Mouse (Mus musculus): ENCODE measurements around the gene Zfp866. TPM values are rescaled to one million over a fixed set of nuclear protein-coding genes. Genes with fewer than 3 reads are reported as not detected.
A peak's percentile ranks its signal among the peaks of the same experiment; 100 is the strongest.

Gene Zfp866
- polyA plus RNA-seq, 1 experiment from 2014 or later: 35.2 TPM

DNA sequence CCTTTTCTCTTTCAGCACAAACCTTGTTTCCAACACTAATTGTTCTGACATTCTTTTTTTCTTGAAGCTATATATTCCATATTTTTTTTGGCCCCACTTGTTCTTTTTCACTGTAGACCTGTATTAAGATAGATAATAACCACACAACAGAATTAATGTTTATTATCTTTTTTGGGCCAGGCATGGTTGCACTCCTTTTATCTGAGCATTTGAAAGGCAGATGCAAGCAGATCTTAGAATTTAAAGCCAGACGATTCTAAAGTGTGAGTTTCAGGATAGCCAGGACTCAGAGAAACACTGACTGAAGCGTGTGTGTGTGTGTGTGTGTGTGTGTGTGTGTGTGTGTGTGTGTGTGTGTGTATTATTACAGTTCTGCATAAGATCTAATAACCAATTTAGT, 38.5 kb downstream of the Zfp866 start:
- Histone ChIP-seq H3K27me3 (ENCODE audit: low read depth, poor library complexity, severe bottlenecking) (no peaks in the 10 kb centered on the region), H3K9me3 (replicated peaks) (no peaks in the 10 kb centered on the region), H3K36me3 (peaks cover 33% of the 10 kb centered on the region), H3K4me3 (no peak overlapping the region), H3K27ac (replicated peaks) (no peak overlapping the region), H3K4me1 (peaks cover 13% of the 10 kb centered on the region)
- DNase-seq (ENCODE audit: low spot score): no peak
- WGBS: 87% methylated on average over 2 of the region's 2 CpGs

DNA sequence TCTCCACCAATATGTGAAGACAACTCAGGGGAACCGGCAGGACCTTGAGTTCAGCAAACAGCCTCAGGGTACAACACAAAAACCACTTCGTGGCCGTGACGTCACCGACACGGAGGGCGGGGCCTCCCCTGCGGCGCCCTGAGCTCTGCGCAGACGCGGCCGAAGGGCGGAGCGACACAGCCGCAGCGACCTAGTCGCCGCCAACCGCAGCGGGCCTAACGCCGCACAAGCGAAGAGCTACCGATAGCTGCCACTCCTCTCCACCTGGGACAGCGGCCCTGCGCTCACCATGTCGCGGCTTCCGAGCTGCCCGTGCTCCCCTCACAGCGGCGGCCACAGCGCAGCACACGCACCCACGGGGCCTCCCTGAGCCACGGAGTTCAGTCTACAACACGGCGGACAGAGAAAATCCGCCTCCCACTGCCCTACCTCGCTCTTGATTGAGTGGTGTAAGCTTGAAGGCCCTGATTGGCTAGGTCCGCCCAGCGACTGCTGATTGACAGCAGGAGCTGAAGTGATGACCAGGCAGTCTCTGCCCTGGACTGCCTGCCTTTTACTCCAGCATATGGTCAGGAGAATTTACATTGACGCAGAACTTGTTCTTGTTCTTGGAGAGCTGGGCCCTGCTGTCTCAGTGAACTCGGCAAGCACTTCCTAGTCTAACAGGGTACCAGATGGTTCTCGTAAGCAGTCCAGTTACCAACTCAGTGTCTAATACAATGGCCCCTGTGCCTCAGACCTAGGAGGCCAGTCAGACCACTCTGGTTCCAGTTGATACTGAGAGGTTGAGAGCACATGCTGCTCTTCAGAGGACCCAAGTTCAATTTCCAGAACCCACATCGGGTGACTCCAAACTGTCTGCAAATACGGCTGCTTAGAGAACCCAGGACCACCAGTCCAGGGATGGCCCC, 41.2 kb downstream of the Zfp866 start, which contains the start of gene Zfp963:
Gene Zfp963, minus strand, starts transcription at position 427 of the 911 bp plus-strand sequence.
- WGBS: 4% methylated on average over 48 of the region's 48 CpGs
- H3K27ac ChIP-seq (replicated peaks): peak within 1 kb of the TSS; percentile 98
- peaks cover 19% of the 10 kb centered on the region for H3K36me3 ChIP-seq
- no peaks in the 10 kb centered on the region for H3K9me3 ChIP-seq (replicated peaks)
- H3K4me1 ChIP-seq: peaks cover 13% of the 10 kb centered on the region
- H3K4me3 ChIP-seq: peak within 1 kb of the TSS; percentile 78
- DNase-seq (ENCODE audit: low spot score): peak; percentile 94
- no peaks in the 10 kb centered on the region for H3K27me3 ChIP-seq (ENCODE audit: low read depth, poor library complexity, severe bottlenecking)

DNA sequence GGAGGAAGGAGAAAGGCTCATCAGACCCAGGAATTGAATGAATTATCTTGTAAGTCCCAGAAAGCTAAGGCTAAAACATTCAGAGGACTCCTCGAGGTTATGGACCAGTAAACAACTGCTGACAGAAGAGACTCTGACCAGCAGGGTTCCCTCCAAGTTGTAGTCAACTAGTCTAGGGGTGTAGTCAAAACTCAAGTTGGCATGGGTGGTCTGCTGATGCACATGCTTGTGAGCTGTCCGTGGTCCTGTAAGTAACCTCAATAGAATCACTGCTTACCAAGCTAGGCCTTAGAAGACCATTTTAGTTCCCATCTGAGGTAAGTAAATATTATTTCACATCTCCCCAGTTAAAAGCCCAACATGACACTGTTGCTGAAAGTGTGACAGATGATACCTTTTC, 49.7 kb downstream of the Zfp866 start:
- DNase-seq (ENCODE audit: low spot score): no peak

DNA sequence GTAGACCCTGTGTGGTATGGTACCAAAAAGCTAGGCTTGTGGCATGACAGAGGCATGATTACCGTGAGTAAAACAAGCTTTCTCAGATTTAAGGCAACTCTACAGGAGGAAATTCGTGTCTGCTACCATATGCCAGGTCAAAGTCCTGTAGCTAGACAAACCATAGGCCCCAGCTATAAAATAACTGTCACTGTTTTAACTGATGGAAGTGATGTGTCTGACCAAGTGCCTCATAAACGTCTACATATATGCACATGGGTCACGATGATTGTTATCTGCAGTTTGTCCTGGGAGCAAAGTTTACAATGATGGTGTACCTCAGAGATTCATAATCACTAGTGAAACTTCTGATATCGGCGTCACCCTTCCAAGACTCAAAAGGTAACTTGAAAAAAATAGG, 50.2 kb downstream of the Zfp866 start:
- peaks cover 31% of the 10 kb centered on the region for H3K36me3 ChIP-seq
- no peak overlapping the region for H3K4me3 ChIP-seq
- no peak for DNase-seq (ENCODE audit: low spot score)
- H3K9me3 ChIP-seq (replicated peaks): no peaks in the 10 kb centered on the region
- 85% methylated on average over 6 of the region's 6 CpGs for WGBS
- no peaks in the 10 kb centered on the region for H3K27me3 ChIP-seq (ENCODE audit: low read depth, poor library complexity, severe bottlenecking)
- H3K4me1 ChIP-seq: no peaks in the 10 kb centered on the region
- H3K27ac ChIP-seq (replicated peaks): no peak overlapping the region

More for the DNA sequence above, 49.7 kb downstream of the Zfp866 start:
- 75% methylated on average over 2 of the region's 2 CpGs for WGBS
- Histone ChIP-seq H3K36me3 (peaks cover 31% of the 10 kb centered on the region), H3K27me3 (ENCODE audit: low read depth, poor library complexity, severe bottlenecking) (no peaks in the 10 kb centered on the region), H3K4me3 (no peak overlapping the region), H3K27ac (replicated peaks) (no peak overlapping the region), H3K4me1 (no peaks in the 10 kb centered on the region), H3K9me3 (replicated peaks) (no peaks in the 10 kb centered on the region)

DNA sequence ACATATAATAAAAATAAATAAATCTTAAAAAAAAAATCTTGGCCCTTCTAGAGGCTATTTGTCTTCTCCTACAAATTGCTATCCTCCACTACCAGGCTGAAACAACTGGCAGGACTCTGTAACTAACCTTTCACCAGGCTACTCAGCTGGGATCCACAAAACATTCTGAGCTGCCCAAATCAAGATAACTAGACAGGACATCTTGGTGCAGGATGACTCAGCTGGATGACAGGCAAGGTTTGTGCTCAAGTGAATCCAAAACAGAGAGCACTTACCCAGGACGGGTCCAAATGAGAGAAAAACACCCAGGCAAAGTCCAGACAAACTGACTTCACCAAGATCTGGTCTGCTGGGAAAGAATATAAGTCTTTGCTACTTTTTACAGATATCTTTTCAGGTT, 55.5 kb downstream of the Zfp866 start:
- no peaks in the 10 kb centered on the region for H3K27me3 ChIP-seq (ENCODE audit: low read depth, poor library complexity, severe bottlenecking)
- DNase-seq (ENCODE audit: low spot score): no peak
- 71% methylated on average over 1 of the region's 1 CpGs for WGBS

DNA sequence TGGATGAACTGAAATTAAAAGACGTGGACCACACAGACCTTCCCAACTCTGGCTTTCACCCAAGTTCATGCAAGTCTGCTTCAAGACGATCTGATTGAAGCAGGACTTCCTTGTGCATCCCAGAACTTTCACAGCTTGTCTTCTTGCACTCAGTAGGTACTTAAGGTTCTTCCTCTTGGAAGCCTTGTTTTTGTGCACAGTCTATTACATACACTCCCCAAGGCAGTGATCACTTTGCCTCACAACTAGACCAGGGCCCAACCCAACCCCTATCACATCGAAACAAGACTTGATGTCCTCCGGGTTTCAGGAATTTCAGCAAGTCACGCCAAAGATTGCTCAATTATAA, 73.8 kb downstream of the Zfp866 start:
- no peak for DNase-seq (ENCODE audit: low spot score)
- Histone ChIP-seq H3K27me3 (ENCODE audit: low read depth, poor library complexity, severe bottlenecking) (no peaks in the 10 kb centered on the region), H3K36me3 (peaks cover 18% of the 10 kb centered on the region), H3K4me1 (peaks cover 25% of the 10 kb centered on the region), H3K9me3 (replicated peaks) (no peaks in the 10 kb centered on the region), H3K27ac (replicated peaks) (peak overlapping the region; percentile 99), H3K4me3 (peak overlapping the region; percentile 96)
- WGBS: 43% methylated on average over 5 of the region's 5 CpGs

More for the DNA sequence above, 55.5 kb downstream of the Zfp866 start:
- no peak overlapping the region for H3K27ac ChIP-seq (replicated peaks)
- no peaks in the 10 kb centered on the region; the same call in 1 of the 2 replicates for H3K9me3 ChIP-seq (replicated peaks)
- no peaks in the 10 kb centered on the region for H3K36me3 ChIP-seq
- no peaks in the 10 kb centered on the region for H3K4me1 ChIP-seq
- no peak overlapping the region for H3K4me3 ChIP-seq

DNA sequence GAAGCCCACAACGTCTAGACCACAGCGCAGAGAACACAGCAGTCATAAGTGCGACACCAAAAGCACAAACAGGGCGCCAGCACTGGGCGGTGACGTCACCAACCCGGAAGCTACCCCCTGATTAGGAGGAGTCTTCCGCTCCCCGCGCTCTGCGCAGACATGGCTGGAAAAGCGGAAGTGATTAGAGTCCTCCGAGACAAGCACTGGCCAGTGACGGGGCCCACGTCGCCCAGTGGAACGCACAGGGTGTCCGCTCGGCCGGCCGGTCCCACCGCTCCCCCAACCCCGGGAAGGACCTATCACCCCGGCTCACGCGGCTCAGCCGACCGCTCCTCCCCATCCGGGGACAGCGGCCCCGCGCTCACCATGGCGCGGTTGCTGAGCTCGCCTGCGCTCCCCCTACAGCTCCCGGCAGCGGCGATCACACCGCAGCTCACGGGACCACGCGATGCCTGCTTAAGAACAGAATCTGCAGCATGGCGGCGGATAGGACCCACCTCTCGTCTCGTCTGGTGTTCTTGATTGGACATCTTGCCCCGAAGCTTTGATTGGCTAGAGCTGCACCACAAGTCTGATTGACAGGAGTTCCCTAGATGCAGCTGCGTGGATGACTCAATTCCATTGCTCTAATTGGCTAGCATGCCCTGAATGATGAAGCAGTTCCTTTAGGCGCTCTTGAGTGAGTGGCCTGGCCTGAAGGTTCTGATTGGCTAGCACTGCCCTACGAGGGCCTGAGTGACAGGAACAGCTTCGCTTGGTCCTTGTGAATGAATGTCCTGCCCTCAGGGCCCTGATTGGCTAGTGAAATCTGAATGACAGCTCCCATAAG, 74.4 kb downstream of the Zfp866 start:
- Histone ChIP-seq H3K4me3 (peak overlapping the region; percentile 96), H3K9me3 (replicated peaks) (no peaks in the 10 kb centered on the region), H3K4me1 (peaks cover 25% of the 10 kb centered on the region), H3K27me3 (ENCODE audit: low read depth, poor library complexity, severe bottlenecking) (no peaks in the 10 kb centered on the region), H3K36me3 (peaks cover 23% of the 10 kb centered on the region), H3K27ac (replicated peaks) (peak overlapping the region; percentile 99)
- peak; percentile 92 for DNase-seq (ENCODE audit: low spot score)
- WGBS: under 1% methylated on average over 52 of the region's 52 CpGs

DNA sequence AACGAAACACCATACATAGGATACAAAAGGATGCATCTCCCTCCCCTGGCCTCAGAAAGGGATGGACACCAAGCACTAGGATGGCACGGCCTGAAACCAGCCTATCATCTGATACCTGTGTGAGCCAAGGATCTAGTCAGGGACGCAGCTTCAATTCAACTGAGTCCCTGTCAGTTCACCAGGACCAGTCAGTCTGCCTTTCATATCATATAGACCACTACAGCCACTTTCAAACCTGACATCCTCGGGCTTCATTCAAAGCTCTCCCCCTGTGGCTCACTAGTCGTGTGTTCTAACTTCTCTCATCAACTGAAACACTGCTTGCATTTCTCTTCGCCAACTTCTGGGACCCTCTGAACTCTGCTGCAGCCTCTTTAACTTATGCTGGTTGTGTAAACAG, 75.6 kb downstream of the Zfp866 start:
- Histone ChIP-seq H3K4me1 (peaks cover 25% of the 10 kb centered on the region), H3K27ac (replicated peaks) (0 out of 2 replicates have a peak overlapping the region, but pooled peaks have one; percentile 23), H3K9me3 (replicated peaks) (no peaks in the 10 kb centered on the region), H3K27me3 (ENCODE audit: low read depth, poor library complexity, severe bottlenecking) (no peaks in the 10 kb centered on the region), H3K36me3 (peaks cover 34% of the 10 kb centered on the region), H3K4me3 (peak overlapping the region; percentile 96)
- 87% methylated on average over 6 of the region's 6 CpGs for WGBS
- DNase-seq (ENCODE audit: low spot score): no peak

DNA sequence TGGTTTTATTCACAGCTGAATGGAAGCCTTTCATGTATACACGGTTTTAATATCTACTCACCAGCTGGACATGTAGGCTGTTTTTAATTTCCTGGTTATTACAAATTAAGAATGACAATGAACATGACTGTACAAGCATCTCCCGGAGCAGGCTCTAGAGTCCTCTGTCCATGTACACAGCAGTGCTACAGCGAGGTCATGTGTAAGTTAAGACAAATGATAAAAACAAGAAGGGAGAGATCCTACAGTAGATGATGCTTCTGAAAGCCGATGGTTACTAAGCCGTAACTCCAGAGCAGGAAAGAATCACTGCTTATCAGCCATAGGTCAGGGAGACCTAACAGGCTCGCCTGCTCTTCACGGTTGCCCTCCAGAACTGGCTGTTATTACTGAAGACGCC, 77.5 kb downstream of the Zfp866 start:
- no peak for DNase-seq (ENCODE audit: low spot score)
- Histone ChIP-seq H3K27ac (replicated peaks) (no peak overlapping the region), H3K36me3 (peaks cover 53% of the 10 kb centered on the region), H3K4me1 (peaks cover 25% of the 10 kb centered on the region), H3K9me3 (replicated peaks) (no peaks in the 10 kb centered on the region), H3K27me3 (ENCODE audit: low read depth, poor library complexity, severe bottlenecking) (no peaks in the 10 kb centered on the region), H3K4me3 (no peak overlapping the region)
- WGBS: 94% methylated on average over 8 of the region's 8 CpGs

Other genes starting within 250 kb of the Zfp866 start
- 34.7 and 37.0 TPM in 2 replicates for gene Zfp868, start 165.6 kb downstream of the Zfp866 start, polyA plus RNA-seq (2016; fragmentation: Nextera tagmentation; extraction: Ambion mirVana)
- gene Zfp964, start 136.7 kb downstream of the Zfp866 start, polyA plus RNA-seq (2016; fragmentation: Nextera tagmentation; extraction: Ambion mirVana): 2.2 and 3.2 TPM in 2 replicates
- gene Zfp869, start 80.5 kb downstream of the Zfp866 start, polyA plus RNA-seq (2016; fragmentation: Nextera tagmentation; extraction: Ambion mirVana): 32.1 and 33.6 TPM in 2 replicates
- gene Zfp963, start 41.2 kb downstream of the Zfp866 start, polyA plus RNA-seq (2016; fragmentation: Nextera tagmentation; extraction: Ambion mirVana): 6.1 and 6.9 TPM in 2 replicates
- gene Gm20422, start 16.3 kb downstream of the Zfp866 start, polyA plus RNA-seq (2016; fragmentation: Nextera tagmentation; extraction: Ambion mirVana): 0.43 TPM in 1 of 2 replicates, not detected in the other
- gene Atp13a1, start within 50 bp of the Zfp866 start, polyA plus RNA-seq (2016; fragmentation: Nextera tagmentation; extraction: Ambion mirVana): 57.1 and 58.1 TPM in 2 replicates
- gene Gmip, start 17.5 kb upstream of the Zfp866 start, polyA plus RNA-seq (2016; fragmentation: Nextera tagmentation; extraction: Ambion mirVana): 7.7 and 9.7 TPM in 2 replicates
- 0.65 and 0.68 TPM in 2 replicates for gene Lpar2, start 31.3 kb upstream of the Zfp866 start, polyA plus RNA-seq (2016; fragmentation: Nextera tagmentation; extraction: Ambion mirVana)
- gene Pbx4, start 41.3 kb upstream of the Zfp866 start, polyA plus RNA-seq (2016; fragmentation: Nextera tagmentation; extraction: Ambion mirVana): 42.9 and 46.0 TPM in 2 replicates
- gene Cilp2, start 96.5 kb upstream of the Zfp866 start, polyA plus RNA-seq (2016; fragmentation: Nextera tagmentation; extraction: Ambion mirVana): 0.47 TPM in 2 replicates
- 5.2 and 5.4 TPM in 2 replicates for gene Tssk6, start 111.0 kb upstream of the Zfp866 start, polyA plus RNA-seq (2016; fragmentation: Nextera tagmentation; extraction: Ambion mirVana)
- gene Ndufa13, start 111.4 kb upstream of the Zfp866 start, polyA plus RNA-seq (2016; fragmentation: Nextera tagmentation; extraction: Ambion mirVana): 173 and 174 TPM in 2 replicates
- 4.2 and 5.9 TPM in 2 replicates for gene Yjefn3, start 111.5 kb upstream of the Zfp866 start, polyA plus RNA-seq (2016; fragmentation: Nextera tagmentation; extraction: Ambion mirVana)
- 48.0 and 48.7 TPM in 2 replicates for gene Gatad2a, start 205.2 kb upstream of the Zfp866 start, polyA plus RNA-seq (2016; fragmentation: Nextera tagmentation; extraction: Ambion mirVana)

Measured in midbrain, embryonic 10.5 days (tissue).